Mouse (Mus musculus): Measurements from ENCODE around the gene Tubb4a. TPM values are rescaled to one million over a fixed set of nuclear protein-coding genes. Genes with fewer than 3 reads are reported as not detected.

Gene Tubb4a
- polyA plus RNA-seq, 1 experiment: 0.06 TPM

DNA sequence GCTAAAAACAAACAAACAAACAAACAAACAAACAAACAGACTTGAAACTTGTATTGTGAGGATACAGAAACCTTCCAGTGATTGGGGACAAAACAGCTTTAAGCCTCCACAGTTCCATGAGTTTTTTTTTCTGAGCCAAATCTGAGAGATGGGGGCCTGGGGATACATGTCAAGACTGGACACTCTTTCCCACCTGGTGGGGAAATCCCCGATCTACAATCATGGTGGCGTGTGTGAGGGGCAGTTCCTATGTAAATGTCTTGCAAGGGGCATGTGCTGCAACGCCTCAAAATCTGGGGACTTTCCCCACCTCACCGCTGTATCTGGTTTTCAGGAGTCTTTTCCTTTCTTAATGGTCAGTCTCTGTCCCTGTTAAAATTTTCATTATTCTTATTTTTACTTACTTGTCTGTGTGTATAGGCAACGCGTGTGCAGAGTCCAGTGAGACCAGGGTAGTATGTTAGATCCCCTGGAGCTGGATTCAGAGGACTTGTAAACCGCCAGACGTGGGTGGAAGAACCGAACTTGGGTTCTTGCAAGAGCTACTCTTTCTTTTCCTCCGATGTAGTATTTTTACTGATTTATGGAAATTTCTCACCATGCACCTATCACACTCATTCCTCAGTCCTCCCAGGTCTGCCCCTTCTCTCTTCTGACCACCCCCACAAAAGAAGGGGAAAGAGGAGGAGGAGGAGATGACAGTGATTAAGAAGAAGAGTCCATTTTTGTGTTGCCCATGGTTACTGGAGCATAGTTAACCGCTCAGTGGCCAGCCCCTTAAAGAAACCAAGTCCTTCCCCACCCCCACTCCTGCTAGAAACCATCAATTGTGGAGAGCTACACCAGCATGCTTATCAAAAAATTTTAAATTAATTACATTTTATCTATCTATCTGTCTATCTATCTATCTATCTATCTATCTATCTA is 35.9 kb upstream of the Tubb4a start:
- TF ChIP-seq POLR2A (IDR thresholded peaks at IDR 0.05; ENCODE audit: control insufficient read depth, low read depth, low read length): no peak
- TF ChIP-seq CTCF (IDR thresholded peaks at IDR 0.05; ENCODE audit: control insufficient read depth, insufficient read depth, insufficient replicate concordance, low read depth, low read length): no peak
- Histone ChIP-seq H3K27me3 (ENCODE audit: control insufficient read depth, insufficient read depth, low read length) (no peaks in the 10 kb centered on the region), H3K36me3 (ENCODE audit: control insufficient read depth, insufficient read depth, low read length) (no peaks in the 10 kb centered on the region), H3K27ac (ENCODE audit: control insufficient read depth, insufficient read depth, low read depth, low read length) (no peak overlapping the region), H3K4me3 (ENCODE audit: control insufficient read depth, low read depth, low read length) (no peak overlapping the region), H3K4me1 (ENCODE audit: control insufficient read depth, insufficient read depth, low read length) (peaks cover 3% of the 10 kb centered on the region; the same call in 1 of the 2 replicates)

DNA sequence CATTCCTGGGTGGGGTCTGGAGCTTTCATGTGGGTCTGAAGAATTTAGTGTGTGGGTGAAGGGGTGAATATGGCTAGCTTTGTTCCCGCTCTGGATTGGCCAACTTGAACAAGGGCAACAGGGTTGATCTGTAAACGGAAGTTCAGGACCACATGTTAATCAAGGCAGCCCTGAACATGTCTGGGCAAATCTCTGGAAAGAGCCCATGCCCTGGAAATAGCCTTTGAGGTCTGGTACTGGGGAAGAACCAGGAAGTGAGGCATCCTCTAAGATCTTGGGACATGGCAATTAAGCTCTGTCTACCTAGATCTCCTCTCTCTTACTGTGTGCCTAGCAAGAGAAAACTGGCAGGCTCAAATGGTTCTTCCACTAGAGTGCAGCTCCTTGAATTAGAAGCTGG is 34.3 kb upstream of the Tubb4a start:
- no peak for TF ChIP-seq CTCF (IDR thresholded peaks at IDR 0.05; ENCODE audit: control insufficient read depth, insufficient read depth, insufficient replicate concordance, low read depth, low read length)
- TF ChIP-seq POLR2A (IDR thresholded peaks at IDR 0.05; ENCODE audit: control insufficient read depth, low read depth, low read length): no peak
- H3K4me3 ChIP-seq (ENCODE audit: control insufficient read depth, low read depth, low read length): no peak overlapping the region
- H3K4me1 ChIP-seq (ENCODE audit: control insufficient read depth, insufficient read depth, low read length): peaks cover 5% of the 10 kb centered on the region; the same call in 1 of the 2 replicates
- H3K36me3 ChIP-seq (ENCODE audit: control insufficient read depth, insufficient read depth, low read length): no peaks in the 10 kb centered on the region
- H3K27me3 ChIP-seq (ENCODE audit: control insufficient read depth, insufficient read depth, low read length): no peaks in the 10 kb centered on the region
- H3K27ac ChIP-seq (ENCODE audit: control insufficient read depth, insufficient read depth, low read depth, low read length): no peak overlapping the region

DNA sequence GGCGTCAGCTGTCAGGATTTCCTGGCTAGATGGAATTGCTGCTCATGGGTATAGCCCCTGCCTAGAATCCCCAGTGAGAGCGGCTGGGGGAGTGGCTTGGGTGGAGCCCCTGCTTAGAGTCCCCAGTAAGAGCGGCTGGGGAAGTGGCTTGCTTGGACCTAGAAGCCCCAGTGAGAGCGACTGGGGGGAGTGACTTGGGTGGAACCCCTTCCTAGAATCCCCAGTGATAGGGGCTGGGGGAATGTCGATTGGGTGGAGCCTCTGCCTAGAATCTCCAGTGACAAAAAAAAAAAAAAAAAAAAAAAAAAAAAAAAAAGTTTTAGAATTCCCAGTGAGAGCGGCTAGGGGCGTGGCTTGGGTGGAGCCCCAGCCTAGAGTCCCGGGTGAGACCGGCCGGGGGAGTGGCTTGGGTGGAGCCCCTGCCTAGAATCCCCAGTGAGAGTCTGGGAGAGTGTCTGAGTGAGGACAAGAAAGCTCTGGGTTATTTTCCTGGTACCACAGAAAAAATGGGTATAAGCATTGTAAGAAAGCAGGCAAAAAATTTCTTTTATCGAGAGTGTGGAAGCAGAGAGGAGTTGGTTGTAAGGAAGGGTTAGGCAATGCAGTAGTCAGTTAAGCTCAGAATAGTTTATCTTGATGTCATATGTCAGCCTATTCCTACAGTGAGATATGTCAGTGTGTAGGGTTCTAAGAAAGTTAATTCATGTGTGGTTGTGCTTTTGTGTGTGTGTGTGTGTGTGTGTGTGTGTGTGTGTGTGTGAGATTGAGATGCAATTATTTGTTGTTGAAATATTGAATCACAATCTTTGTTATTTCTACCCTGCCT is 31.2 kb upstream of the Tubb4a start:
- no peak overlapping the region for H3K4me3 ChIP-seq (ENCODE audit: control insufficient read depth, low read depth, low read length)
- H3K27me3 ChIP-seq (ENCODE audit: control insufficient read depth, insufficient read depth, low read length): no peaks in the 10 kb centered on the region
- H3K27ac ChIP-seq (ENCODE audit: control insufficient read depth, insufficient read depth, low read depth, low read length): no peak overlapping the region
- peaks cover 5% of the 10 kb centered on the region; the same call in 1 of the 2 replicates for H3K4me1 ChIP-seq (ENCODE audit: control insufficient read depth, insufficient read depth, low read length)
- H3K36me3 ChIP-seq (ENCODE audit: control insufficient read depth, insufficient read depth, low read length): no peaks in the 10 kb centered on the region
- TF ChIP-seq POLR2A (IDR thresholded peaks at IDR 0.05; ENCODE audit: control insufficient read depth, low read depth, low read length): no peak
- no peak for TF ChIP-seq CTCF (IDR thresholded peaks at IDR 0.05; ENCODE audit: control insufficient read depth, insufficient read depth, insufficient replicate concordance, low read depth, low read length)

DNA sequence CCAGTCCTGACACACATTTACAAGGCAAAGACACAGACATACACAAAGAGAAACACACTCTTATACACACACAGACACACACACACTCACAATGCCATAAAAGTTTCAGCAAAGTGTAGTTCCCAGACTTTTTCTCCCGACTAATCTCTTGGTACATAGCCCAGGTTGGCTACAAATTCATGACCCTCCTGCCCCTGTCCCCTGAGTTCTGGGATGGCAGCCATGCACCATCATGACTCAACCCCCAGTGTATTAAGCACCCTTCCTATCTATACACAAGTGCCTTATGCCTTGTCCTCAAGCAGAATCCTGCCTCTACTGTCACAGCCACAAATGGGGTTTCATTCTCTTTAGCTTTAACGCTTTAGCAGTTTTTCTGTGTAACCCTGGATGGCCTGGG is 29.2 kb upstream of the Tubb4a start:
- Histone ChIP-seq H3K4me3 (ENCODE audit: control insufficient read depth, low read depth, low read length) (no peak overlapping the region), H3K27me3 (ENCODE audit: control insufficient read depth, insufficient read depth, low read length) (no peaks in the 10 kb centered on the region), H3K36me3 (ENCODE audit: control insufficient read depth, insufficient read depth, low read length) (no peaks in the 10 kb centered on the region), H3K4me1 (ENCODE audit: control insufficient read depth, insufficient read depth, low read length) (peaks cover 5% of the 10 kb centered on the region; the same call in 1 of the 2 replicates), H3K27ac (ENCODE audit: control insufficient read depth, insufficient read depth, low read depth, low read length) (no peak overlapping the region)
- TF ChIP-seq CTCF (IDR thresholded peaks at IDR 0.05; ENCODE audit: control insufficient read depth, insufficient read depth, insufficient replicate concordance, low read depth, low read length) (no peak), POLR2A (IDR thresholded peaks at IDR 0.05; ENCODE audit: control insufficient read depth, low read depth, low read length) (no peak)

DNA sequence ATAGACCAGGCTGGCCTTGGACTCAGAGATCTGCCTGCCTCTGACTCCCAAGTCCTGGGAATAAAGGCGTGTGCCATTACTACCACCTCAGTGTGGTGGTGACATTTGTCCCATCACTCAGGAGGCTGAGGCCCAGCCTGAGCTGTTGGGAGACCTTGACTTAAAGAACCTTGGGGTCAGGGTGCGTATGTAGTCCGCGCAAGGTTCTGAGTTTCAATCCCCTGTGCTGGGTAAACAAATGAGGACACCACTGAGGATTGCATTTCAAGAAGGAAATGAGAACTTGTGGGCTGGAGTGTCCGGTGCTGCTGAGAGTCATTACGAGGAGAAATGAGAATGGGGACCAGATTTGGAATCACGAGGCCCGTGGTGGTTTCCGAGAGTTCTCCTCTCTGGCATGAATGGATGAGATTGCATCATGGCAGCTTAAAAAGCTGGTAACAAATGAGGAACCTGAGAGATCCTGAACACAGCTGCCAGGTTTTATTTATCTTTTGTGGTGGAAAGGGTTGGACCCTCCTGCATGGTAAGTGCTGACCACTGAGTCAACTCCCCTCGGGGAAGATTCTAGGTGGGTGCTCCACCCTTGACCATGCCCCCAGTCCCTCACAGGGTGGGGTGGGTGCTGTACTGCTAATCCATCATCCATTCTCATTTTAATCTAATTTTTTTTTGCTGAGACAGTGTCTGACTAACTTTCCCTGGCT is 25.3 kb upstream of the Tubb4a start:
- no peaks in the 10 kb centered on the region for H3K27me3 ChIP-seq (ENCODE audit: control insufficient read depth, insufficient read depth, low read length)
- no peaks in the 10 kb centered on the region for H3K4me1 ChIP-seq (ENCODE audit: control insufficient read depth, insufficient read depth, low read length)
- no peaks in the 10 kb centered on the region for H3K36me3 ChIP-seq (ENCODE audit: control insufficient read depth, insufficient read depth, low read length)
- no peak overlapping the region for H3K27ac ChIP-seq (ENCODE audit: control insufficient read depth, insufficient read depth, low read depth, low read length)
- H3K4me3 ChIP-seq (ENCODE audit: control insufficient read depth, low read depth, low read length): no peak overlapping the region
- no peak for TF ChIP-seq CTCF (IDR thresholded peaks at IDR 0.05; ENCODE audit: control insufficient read depth, insufficient read depth, insufficient replicate concordance, low read depth, low read length)
- TF ChIP-seq POLR2A (IDR thresholded peaks at IDR 0.05; ENCODE audit: control insufficient read depth, low read depth, low read length): no peak

DNA sequence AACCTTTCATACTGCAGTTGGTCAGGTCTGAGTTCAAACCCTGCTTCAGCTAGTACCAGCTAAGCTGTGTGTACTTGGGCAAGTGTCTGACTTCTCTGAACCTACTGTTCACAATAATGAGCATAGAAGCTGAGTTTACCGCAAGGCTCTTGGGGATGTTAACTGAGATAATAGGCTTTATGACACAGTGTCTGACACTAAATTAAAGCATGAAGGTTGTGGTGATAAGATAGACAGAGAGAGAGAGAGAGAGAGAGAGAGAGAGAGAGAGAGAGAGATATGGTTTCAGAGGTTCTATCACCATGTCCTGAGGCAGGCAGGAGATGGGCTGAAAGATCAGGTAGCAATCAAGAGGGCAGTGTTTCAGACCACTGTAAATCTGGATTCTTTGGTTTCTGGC is 22.4 kb upstream of the Tubb4a start:
- H3K27ac ChIP-seq (ENCODE audit: control insufficient read depth, insufficient read depth, low read depth, low read length): no peak overlapping the region
- peaks cover 6% of the 10 kb centered on the region; the same call in 1 of the 2 replicates for H3K4me1 ChIP-seq (ENCODE audit: control insufficient read depth, insufficient read depth, low read length)
- H3K4me3 ChIP-seq (ENCODE audit: control insufficient read depth, low read depth, low read length): no peak overlapping the region
- H3K36me3 ChIP-seq (ENCODE audit: control insufficient read depth, insufficient read depth, low read length): no peaks in the 10 kb centered on the region
- TF ChIP-seq POLR2A (IDR thresholded peaks at IDR 0.05; ENCODE audit: control insufficient read depth, low read depth, low read length) (no peak), CTCF (IDR thresholded peaks at IDR 0.05; ENCODE audit: control insufficient read depth, insufficient read depth, insufficient replicate concordance, low read depth, low read length) (no peak)
- no peaks in the 10 kb centered on the region for H3K27me3 ChIP-seq (ENCODE audit: control insufficient read depth, insufficient read depth, low read length)

All from testis, adult 2 months (tissue).